In genomic region chr4:107776990-107777673, GRCm38 (mm10) we compare ENCODE assay signal across 10 mouse cellular contexts. TPM values are rescaled to one million over a fixed set of nuclear protein-coding genes. Genes with fewer than 3 reads are reported as not detected.
DNase-seq lines count a peak whose midpoint lies in the region; ATAC-seq lines count a peak whose summit lies in the region.
"Had no signal": no experiment of that assay in that cellular context is flagged by ENCODE, and none has a peak within 500 bp of the region (broad histone marks: within the 10 kb centered on the region; RNA-seq: fewer than 3 reads in every experiment).

No protein-coding gene starts in this region.

- 0 out of 2 replicates have a peak, but pooled peaks cover 2% of the 10 kb centered on the region for H3K9me3 ChIP-seq in liver, embryonic 13.5 days (replicated peaks)
- 0 out of 2 replicates have a peak, but pooled peaks cover 6% of the 10 kb centered on the region for H3K9me3 ChIP-seq in liver, embryonic 12.5 days (replicated peaks)
- no peaks in the 10 kb centered on the region for H3K9me3 ChIP-seq in lung, embryonic 15.5 days
- H3K9me3 ChIP-seq: embryonic facial prominence, embryonic 13.5 days had no signal

- H3K27ac ChIP-seq in liver, embryonic 13.5 days: no peak overlapping the region
- H3K27ac ChIP-seq in liver, embryonic 12.5 days: no peak overlapping the region; the same call in 1 of the 2 replicates
- H3K27ac ChIP-seq in lung, embryonic 15.5 days: no peak overlapping the region
- H3K27ac ChIP-seq: embryonic facial prominence, embryonic 13.5 days; heart, embryonic 13.5 days had no signal

- no peak overlapping the region for H3K9ac ChIP-seq in liver, embryonic 13.5 days
- no peak overlapping the region for H3K9ac ChIP-seq in liver, embryonic 12.5 days
- no peak overlapping the region for H3K9ac ChIP-seq in lung, embryonic 15.5 days
- H3K9ac ChIP-seq: embryonic facial prominence, embryonic 13.5 days; heart, embryonic 13.5 days had no signal

- H3K4me3 ChIP-seq in liver, embryonic 13.5 days (replicated peaks): no peak overlapping the region
- no peak overlapping the region for H3K4me3 ChIP-seq in liver, embryonic 12.5 days
- no peak overlapping the region for H3K4me3 ChIP-seq in lung, embryonic 15.5 days
- H3K4me3 ChIP-seq: embryonic facial prominence, embryonic 13.5 days; heart, embryonic 13.5 days had no signal

- H3K27me3 ChIP-seq in liver, embryonic 13.5 days: no peaks in the 10 kb centered on the region
- H3K27me3 ChIP-seq in liver, embryonic 12.5 days (replicated peaks): no peaks in the 10 kb centered on the region; the same call in 1 of the 2 replicates
- H3K27me3 ChIP-seq in lung, embryonic 15.5 days: no peaks in the 10 kb centered on the region

- H3K4me2 ChIP-seq in liver, embryonic 13.5 days: no peak overlapping the region
- H3K4me2 ChIP-seq in liver, embryonic 12.5 days: no peak overlapping the region
- H3K4me2 ChIP-seq in lung, embryonic 15.5 days: no peak overlapping the region
- H3K4me2 ChIP-seq: embryonic facial prominence, embryonic 13.5 days; heart, embryonic 13.5 days had no signal

- no peaks in the 10 kb centered on the region for H3K36me3 ChIP-seq in liver, embryonic 13.5 days
- H3K36me3 ChIP-seq in liver, embryonic 12.5 days: no peaks in the 10 kb centered on the region
- no peaks in the 10 kb centered on the region for H3K36me3 ChIP-seq in lung, embryonic 15.5 days
- H3K36me3 ChIP-seq: embryonic facial prominence, embryonic 13.5 days; heart, embryonic 13.5 days had no signal

- 50% methylated on average over 5 of the region's 5 CpGs for WGBS in liver, embryonic 13.5 days (ENCODE audit: insufficient replicate concordance)
- 56% methylated on average over 5 of the region's 5 CpGs for WGBS in liver, embryonic 12.5 days (ENCODE audit: insufficient replicate concordance)
- 41% methylated on average over 5 of the region's 5 CpGs for WGBS in lung, embryonic 15.5 days

- no peak for ATAC-seq in liver, embryonic 13.5 days (ENCODE audit: low read depth)
- ATAC-seq in liver, embryonic 12.5 days: no peak
- ATAC-seq in lung, embryonic 15.5 days (ENCODE audit: borderline replicate concordance, extremely low read depth, low FRiP score, low TSS enrichment): 0 out of 2 replicates have a peak, but pooled peaks have one; percentile 59
- peak; percentile 94 for ATAC-seq in neutrophil, adult 5-6 weeks (ENCODE audit: extremely low read depth, insufficient number of reproducible peaks, low FRiP score, poor library complexity, severe bottlenecking)

- peaks cover 17% of the 10 kb centered on the region for H3K4me1 ChIP-seq in liver, embryonic 13.5 days (replicated peaks)
- peaks cover 19% of the 10 kb centered on the region for H3K4me1 ChIP-seq in liver, embryonic 12.5 days
- peaks cover 15% of the 10 kb centered on the region; the same call in 1 of the 2 replicates for H3K4me1 ChIP-seq in lung, embryonic 15.5 days

- peak; percentile 5 for DNase-seq in liver, embryonic 13.5 days
- DNase-seq in MEL-GATA-1-ER (ENCODE audit: extremely low read depth, low read depth) (peak; percentile 62), MN1 (ENCODE audit: low spot score) (no peak)
- DNase-seq in right cerebral cortex, adult 18-20 months: no peak
- no peak for DNase-seq in ovary, postnatal 14 days (ENCODE audit: low spot score)

RNA-seq across cellular contexts. Expression of gene Lrp8, which starts 24.9 kb away (rescaled TPM):
- 3.5 TPM in 2 replicates for polyA plus RNA-seq in liver, embryonic 13.5 days (2015; fragmentation: Nextera tagmentation; extraction: Ambion mirVana)
- polyA plus RNA-seq in liver, embryonic 12.5 days (2016; fragmentation: Nextera tagmentation; extraction: Ambion mirVana): 7.6 and 8.5 TPM in 2 replicates
- 1.1 and 1.2 TPM in 2 replicates for polyA plus RNA-seq in lung, embryonic 15.5 days (2015; fragmentation: Nextera tagmentation; extraction: Ambion mirVana)
- total RNA-seq in neutrophil, adult 5-6 weeks (2017): 2.8 and 3.6 TPM in 2 replicates

Comparison
In these comparisons a context has a peak if more than half of its experiments do, and no peak if none do; other contexts are left out.
1. ATAC-seq: peak in lung, embryonic 15.5 days (single experiment) and neutrophil, adult 5-6 weeks (single experiment); none in liver, embryonic 13.5 days (single experiment) and liver, embryonic 12.5 days (single experiment).
2. DNase-seq: peak in liver, embryonic 13.5 days (single experiment) and MEL-GATA-1-ER (single experiment); none in right cerebral cortex, adult 18-20 months (single experiment), MN1 (single experiment) and ovary, postnatal 14 days (single experiment).